Mouse (Mus musculus): ENCODE data around the gene Pdlim4. TPM values are rescaled to one million over a fixed set of nuclear protein-coding genes. Genes with fewer than 3 reads are reported as not detected.
A peak's percentile ranks its signal among the peaks of the same experiment; 100 is the strongest.

Pdlim4 gene
- polyA plus RNA-seq, 1 experiment from 2014 or later, result 34.4 TPM

DNA sequence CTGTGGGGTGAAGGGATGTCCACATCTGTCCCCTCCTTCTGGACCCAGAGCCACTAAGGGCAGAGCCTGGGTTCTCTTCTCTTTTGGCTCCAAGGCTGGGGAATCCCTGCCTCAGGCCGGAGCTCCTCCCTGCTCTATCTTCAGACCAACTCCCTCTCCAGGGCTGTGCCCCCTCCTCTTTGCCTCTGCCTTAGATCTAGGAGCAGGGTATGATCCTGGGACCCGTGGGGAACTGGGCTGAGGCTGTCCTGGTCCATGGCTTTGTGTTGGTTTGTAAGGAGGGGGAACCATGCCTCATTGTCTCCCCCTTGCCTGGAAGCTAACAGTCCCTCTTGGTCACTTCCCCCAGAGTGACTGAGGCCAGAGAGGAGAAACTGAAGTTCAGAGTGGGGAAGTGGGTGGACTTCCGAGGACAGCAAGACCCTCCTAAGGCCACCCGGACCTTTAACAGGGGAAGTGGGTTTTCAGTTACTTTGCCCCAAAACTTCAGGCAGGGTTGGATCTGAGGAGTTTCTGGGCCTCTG lies 756 bp downstream of the Pdlim4 start:
- 47% methylated on average over 4 of the region's 4 CpGs for WGBS
- no peak for ATAC-seq (ENCODE audit: low FRiP score)
- H3K9me3 ChIP-seq (replicated peaks), result no peaks in the 10 kb centered on the region
- peak overlapping the region; percentile 56 for H3K4me3 ChIP-seq (replicated peaks)
- H3K27me3 ChIP-seq (replicated peaks), result peaks cover 5% of the 10 kb centered on the region; the same call in 1 of the 2 replicates
- peak overlapping the region; percentile 93 for H3K4me2 ChIP-seq
- peak overlapping the region; percentile 52; the same call in 1 of the 2 replicates for H3K27ac ChIP-seq (replicated peaks)
- H3K36me3 ChIP-seq, result no peaks in the 10 kb centered on the region
- peak overlapping the region; percentile 58; the same call in 1 of the 2 replicates for H3K9ac ChIP-seq (replicated peaks)
- H3K4me1 ChIP-seq, result peaks cover 28% of the 10 kb centered on the region

GRCm38 (mm10) chr11:54067318-54067995 lies 1.4 kb downstream of the Pdlim4 start:
- H3K4me2 ChIP-seq, result peak overlapping the region; percentile 93
- no peaks in the 10 kb centered on the region for H3K9me3 ChIP-seq (replicated peaks)
- WGBS, result 40% methylated on average over 12 of the region's 12 CpGs
- peaks cover 5% of the 10 kb centered on the region; the same call in 1 of the 2 replicates for H3K27me3 ChIP-seq (replicated peaks)
- 0 out of 2 replicates have a peak overlapping the region, but pooled peaks have one; percentile 58 for H3K9ac ChIP-seq (replicated peaks)
- 0 out of 2 replicates have a peak overlapping the region, but pooled peaks have one; percentile 23 for H3K27ac ChIP-seq (replicated peaks)
- H3K36me3 ChIP-seq, result no peaks in the 10 kb centered on the region
- H3K4me3 ChIP-seq (replicated peaks), result peak overlapping the region; percentile 56
- ATAC-seq (ENCODE audit: low FRiP score), result no peak
- peaks cover 33% of the 10 kb centered on the region for H3K4me1 ChIP-seq

- ATAC-seq (ENCODE audit: low FRiP score), result no peak
- 96% methylated on average over 5 of the region's 5 CpGs for WGBS
- no peak overlapping the region for H3K27ac ChIP-seq (replicated peaks)
- H3K36me3 ChIP-seq, result no peaks in the 10 kb centered on the region
- H3K4me1 ChIP-seq, result peaks cover 43% of the 10 kb centered on the region
- peak overlapping the region; percentile 93 for H3K4me2 ChIP-seq
- H3K9ac ChIP-seq (replicated peaks), result no peak overlapping the region
- H3K4me3 ChIP-seq (replicated peaks), result no peak overlapping the region
- peaks cover 5% of the 10 kb centered on the region; the same call in 1 of the 2 replicates for H3K27me3 ChIP-seq (replicated peaks)
- H3K9me3 ChIP-seq (replicated peaks), result no peaks in the 10 kb centered on the region
These were observed 2.4 kb downstream of the Pdlim4 start for GRCm38 (mm10) chr11:54066400-54066799.

GRCm38 (mm10) chr11:54065915-54066178 lies 3.0 kb downstream of the Pdlim4 start:
- no peaks in the 10 kb centered on the region for H3K36me3 ChIP-seq
- peaks cover 5% of the 10 kb centered on the region; the same call in 1 of the 2 replicates for H3K27me3 ChIP-seq (replicated peaks)
- H3K9ac ChIP-seq (replicated peaks), result no peak overlapping the region
- peaks cover 47% of the 10 kb centered on the region for H3K4me1 ChIP-seq
- no peak overlapping the region for H3K4me3 ChIP-seq (replicated peaks)
- no peak overlapping the region for H3K4me2 ChIP-seq
- no peaks in the 10 kb centered on the region for H3K9me3 ChIP-seq (replicated peaks)
- no peak overlapping the region for H3K27ac ChIP-seq (replicated peaks)
- ATAC-seq (ENCODE audit: low FRiP score), result no peak
- 87% methylated on average over 4 of the region's 4 CpGs for WGBS

DNA sequence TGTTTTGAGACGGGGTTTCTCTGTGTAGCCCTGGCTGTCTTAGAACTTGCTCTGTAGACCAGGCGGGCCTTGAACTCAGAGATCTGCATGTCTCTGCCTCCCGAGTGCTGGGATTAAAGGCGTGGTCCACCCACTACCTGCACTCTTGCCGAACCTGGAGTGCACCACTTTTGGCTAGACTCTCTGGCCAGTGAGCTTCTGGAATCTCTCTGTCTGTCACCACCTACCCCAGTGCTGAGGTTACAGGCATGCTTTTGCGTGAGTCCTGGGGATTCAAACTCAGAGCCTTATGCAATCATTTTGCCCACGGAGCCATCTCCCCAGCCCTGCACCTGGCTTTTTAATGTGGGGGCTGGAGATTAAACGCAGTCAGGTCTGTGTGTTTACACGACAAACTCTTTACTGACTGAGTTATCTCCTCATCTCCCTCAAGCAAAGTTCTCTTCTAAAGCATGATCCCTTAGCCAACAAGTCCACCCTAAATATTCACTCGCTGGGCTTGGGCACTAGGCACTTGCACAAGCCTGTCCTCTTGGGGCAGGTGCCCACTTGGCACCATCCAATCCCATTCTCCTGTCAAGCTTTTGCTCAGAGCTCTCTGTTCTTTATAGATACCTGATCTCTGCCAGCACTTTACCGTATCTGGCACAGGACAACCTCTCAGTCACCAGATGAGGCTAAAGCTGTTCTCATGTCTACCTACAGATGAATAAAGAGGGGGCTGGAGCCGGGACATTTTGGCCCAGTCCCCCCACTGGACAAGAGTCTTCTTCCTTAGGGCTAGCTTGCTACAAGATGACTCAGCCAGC lies 3.5 kb downstream of the Pdlim4 start:
- H3K9ac ChIP-seq (replicated peaks), result no peak overlapping the region
- no peak overlapping the region for H3K4me3 ChIP-seq (replicated peaks)
- H3K36me3 ChIP-seq, result no peaks in the 10 kb centered on the region
- 92% methylated on average over 12 of the region's 12 CpGs for WGBS
- no peak overlapping the region for H3K4me2 ChIP-seq
- H3K9me3 ChIP-seq (replicated peaks), result no peaks in the 10 kb centered on the region
- H3K27me3 ChIP-seq (replicated peaks), result peaks cover 5% of the 10 kb centered on the region; the same call in 1 of the 2 replicates
- peaks cover 52% of the 10 kb centered on the region for H3K4me1 ChIP-seq
- H3K27ac ChIP-seq (replicated peaks), result no peak overlapping the region
- no peak for ATAC-seq (ENCODE audit: low FRiP score)

DNA sequence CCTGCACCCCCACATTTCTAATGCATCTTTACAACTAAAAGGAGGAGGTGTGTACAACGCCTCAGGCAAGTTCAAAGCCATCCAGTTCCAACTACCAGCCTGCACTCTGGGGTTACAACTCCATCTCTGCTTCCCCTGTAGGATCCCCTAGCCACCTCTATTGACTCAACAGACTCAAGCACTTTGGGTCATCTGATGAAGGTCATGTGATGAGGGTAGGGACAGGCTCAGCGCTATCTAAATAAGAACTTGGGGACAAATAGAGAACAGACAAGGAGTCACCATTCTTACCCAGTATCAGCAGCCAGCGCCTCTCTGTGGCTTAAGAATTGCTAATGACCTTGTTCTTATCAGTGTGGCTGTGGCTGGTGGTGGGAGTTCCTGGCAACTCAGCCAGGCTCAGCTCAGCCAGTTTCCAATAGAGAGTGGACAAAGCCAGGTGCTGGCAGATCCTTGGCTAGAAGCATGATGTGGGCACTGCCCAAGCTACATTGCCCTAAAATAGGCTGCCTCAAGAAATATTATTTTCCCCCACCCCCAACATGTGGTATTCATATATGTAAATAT lies 4.3 kb downstream of the Pdlim4 start:
- Histone ChIP-seq H3K4me3 (replicated peaks) (no peak overlapping the region), H3K36me3 (no peaks in the 10 kb centered on the region), H3K4me2 (no peak overlapping the region), H3K27me3 (replicated peaks) (peaks cover 5% of the 10 kb centered on the region; the same call in 1 of the 2 replicates), H3K4me1 (peaks cover 58% of the 10 kb centered on the region), H3K9me3 (replicated peaks) (no peaks in the 10 kb centered on the region), H3K9ac (replicated peaks) (no peak overlapping the region), H3K27ac (replicated peaks) (no peak overlapping the region)
- ATAC-seq (ENCODE audit: low FRiP score), result no peak
- 87% methylated on average over 3 of the region's 3 CpGs for WGBS

DNA sequence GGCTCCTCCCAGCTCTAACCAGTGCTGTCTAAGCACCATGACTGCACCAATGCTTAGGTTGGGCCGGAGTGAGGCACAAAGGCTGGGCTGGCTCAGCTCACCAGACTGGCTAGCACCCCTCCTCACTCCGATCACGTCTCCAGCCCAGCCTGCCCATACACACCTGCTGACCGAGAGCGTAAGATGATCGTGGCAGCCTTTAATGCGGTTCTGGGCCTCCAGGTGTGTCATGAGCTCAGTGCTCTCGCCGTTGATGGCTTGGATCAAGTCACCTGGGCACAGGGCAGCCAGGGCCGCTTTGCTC lies 5.4 kb downstream of the Pdlim4 start:
- H3K9ac ChIP-seq (replicated peaks), result no peak overlapping the region
- H3K4me1 ChIP-seq, result peaks cover 62% of the 10 kb centered on the region
- H3K27ac ChIP-seq (replicated peaks), result no peak overlapping the region
- peaks cover 5% of the 10 kb centered on the region; the same call in 1 of the 2 replicates for H3K27me3 ChIP-seq (replicated peaks)
- 90% methylated on average over 10 of the region's 10 CpGs for WGBS
- no peak overlapping the region for H3K4me3 ChIP-seq (replicated peaks)
- no peaks in the 10 kb centered on the region for H3K36me3 ChIP-seq
- no peak for ATAC-seq (ENCODE audit: low FRiP score)
- H3K4me2 ChIP-seq, result no peak overlapping the region
- no peaks in the 10 kb centered on the region for H3K9me3 ChIP-seq (replicated peaks)

GRCm38 (mm10) chr11:54062753-54063471 lies 5.9 kb downstream of the Pdlim4 start:
- WGBS, result 76% methylated on average over 9 of the region's 9 CpGs
- ATAC-seq (ENCODE audit: low FRiP score), result no peak
- H3K4me2 ChIP-seq, result no peak overlapping the region
- H3K27ac ChIP-seq (replicated peaks), result 0 out of 2 replicates have a peak overlapping the region, but pooled peaks have one; percentile 43
- H3K4me1 ChIP-seq, result peaks cover 61% of the 10 kb centered on the region
- peaks cover under 1% of the 10 kb centered on the region; the same call in 1 of the 2 replicates for H3K27me3 ChIP-seq (replicated peaks)
- no peak overlapping the region for H3K4me3 ChIP-seq (replicated peaks)
- no peaks in the 10 kb centered on the region for H3K9me3 ChIP-seq (replicated peaks)
- no peak overlapping the region for H3K9ac ChIP-seq (replicated peaks)
- H3K36me3 ChIP-seq, result no peaks in the 10 kb centered on the region

GRCm38 (mm10) chr11:54062086-54062752 lies 6.6 kb downstream of the Pdlim4 start:
- no peaks in the 10 kb centered on the region for H3K27me3 ChIP-seq (replicated peaks)
- no peak overlapping the region for H3K9ac ChIP-seq (replicated peaks)
- H3K4me1 ChIP-seq, result peaks cover 64% of the 10 kb centered on the region
- WGBS, result 62% methylated on average over 12 of the region's 12 CpGs
- peak overlapping the region; percentile 43; the same call in 1 of the 2 replicates for H3K27ac ChIP-seq (replicated peaks)
- no peak overlapping the region for H3K4me2 ChIP-seq
- no peaks in the 10 kb centered on the region for H3K9me3 ChIP-seq (replicated peaks)
- no peak overlapping the region for H3K4me3 ChIP-seq (replicated peaks)
- H3K36me3 ChIP-seq, result no peaks in the 10 kb centered on the region
- ATAC-seq (ENCODE audit: low FRiP score), result no peak

DNA sequence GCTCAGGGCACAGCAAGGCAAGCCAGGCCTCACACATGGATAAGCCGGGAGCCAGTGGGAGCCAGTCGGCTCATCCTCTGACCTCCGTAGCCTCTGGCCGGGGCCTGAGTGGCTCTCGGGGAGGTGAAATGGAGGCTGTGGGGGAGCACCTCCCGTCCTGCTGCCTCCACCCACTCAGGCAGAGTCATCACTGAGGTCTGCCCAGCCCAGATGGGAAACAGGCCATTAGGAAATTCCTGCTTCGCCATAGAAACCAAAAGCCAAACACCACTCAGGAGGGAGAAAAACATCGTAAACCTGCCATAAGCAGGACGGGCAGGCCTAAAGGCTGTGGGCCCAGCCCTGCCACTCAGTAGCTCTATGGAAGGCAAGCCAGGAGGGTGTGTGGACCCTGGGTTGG lies 8.5 kb downstream of the Pdlim4 start:
- H3K27me3 ChIP-seq (replicated peaks), result no peaks in the 10 kb centered on the region
- H3K9me3 ChIP-seq (replicated peaks), result no peaks in the 10 kb centered on the region
- 24% methylated on average over 9 of the region's 9 CpGs for WGBS
- no peak overlapping the region for H3K9ac ChIP-seq (replicated peaks)
- no peak overlapping the region for H3K4me3 ChIP-seq (replicated peaks)
- H3K36me3 ChIP-seq, result no peaks in the 10 kb centered on the region
- H3K4me2 ChIP-seq, result no peak overlapping the region
- ATAC-seq (ENCODE audit: low FRiP score), result no peak
- peaks cover 58% of the 10 kb centered on the region for H3K4me1 ChIP-seq
- H3K27ac ChIP-seq (replicated peaks), result peak overlapping the region; percentile 58; the same call in 1 of the 2 replicates

- Histone ChIP-seq H3K4me1 (peaks cover 58% of the 10 kb centered on the region), H3K9me3 (replicated peaks) (no peaks in the 10 kb centered on the region)
These were observed 9.3 kb downstream of the Pdlim4 start for GRCm38 (mm10) chr11:54059526-54059925.

More at GRCm38 (mm10) chr11:54059526-54059925, 9.3 kb downstream of the Pdlim4 start:
- Histone ChIP-seq H3K27me3 (replicated peaks) (no peaks in the 10 kb centered on the region), H3K9ac (replicated peaks) (no peak overlapping the region), H3K4me3 (replicated peaks) (no peak overlapping the region), H3K4me2 (no peak overlapping the region), H3K36me3 (no peaks in the 10 kb centered on the region), H3K27ac (replicated peaks) (peak overlapping the region; percentile 73)
- ATAC-seq (ENCODE audit: low FRiP score), result no peak
- WGBS, result 50% methylated on average over 1 of the region's 1 CpGs
